Mouse (Mus musculus) hindbrain, embryonic 16.5 days (tissue): ENCODE measurements around the gene Sec16a. TPM values are rescaled to one million over a fixed set of nuclear protein-coding genes. Genes with fewer than 3 reads are reported as not detected.
A peak's percentile ranks its signal among the peaks of the same experiment; 100 is the strongest.

ENCODE experiments used
- ATAC-seq: fragments of 200-750 bp; cut with Nextera tagmentation; 2 replicates; pipeline ENCODE4 v1.8.0; 2017; ENCODE audit warnings: moderate TSS enrichment, moderate library complexity
- H3K27ac ChIP-seq: fragments of 300-500 bp; sonication (generic); 2 replicates; pipeline ENCODE4 v1.5.1; 2014; ENCODE audit warnings: low read depth, mild to moderate bottlenecking, control low read depth, low read length, moderate library complexity
- H3K27me3 ChIP-seq: fragments of 300-500 bp; sonication (generic); replicated peaks from 2 replicates; pipeline ENCODE4 v1.6.1; 2014; ENCODE audit warnings: low read length; ENCODE audit not compliant: control insufficient read depth, insufficient read depth
- H3K36me3 ChIP-seq: fragments of 300-500 bp; sonication (generic); 2 replicates; pipeline ENCODE4 v1.6.1; 2014; ENCODE audit warnings: mild to moderate bottlenecking, low read length, moderate library complexity, mixed read lengths; ENCODE audit not compliant: control insufficient read depth, insufficient read depth
- H3K4me1 ChIP-seq: fragments of 300-500 bp; sonication (generic); 2 replicates; pipeline ENCODE4 v1.6.1; 2014; ENCODE audit warnings: low read depth, low read length; ENCODE audit not compliant: control insufficient read depth, insufficient read depth
- H3K4me2 ChIP-seq: fragments of 300-500 bp; sonication (generic); 2 replicates; pipeline ENCODE4 v1.6.1; 2014; ENCODE audit warnings: mild to moderate bottlenecking, low read length, control low read depth, moderate library complexity
- H3K4me3 ChIP-seq: fragments of 300-500 bp; sonication (generic); 2 replicates; pipeline ENCODE4 v1.5.1; 2014; ENCODE audit warnings: mild to moderate bottlenecking, low read length, control low read depth, moderate library complexity
- H3K9ac ChIP-seq: fragments of 300-500 bp; sonication (generic); 2 replicates; pipeline ENCODE4 v1.6.1; 2014; ENCODE audit warnings: low read depth, mild to moderate bottlenecking, control low read depth, low read length, moderate library complexity
- H3K9me3 ChIP-seq: fragments of 300-500 bp; sonication (generic); 2 replicates; pipeline ENCODE4 v1.6.1; 2014; ENCODE audit warnings: mild to moderate bottlenecking, low read length, moderate library complexity; ENCODE audit not compliant: control insufficient read depth
- WGBS: fragments of 180-500 bp; shearing (Covaris S2); extraction: QIAGEN DNeasy Blood & Tissue Kit; methylation state at CpG from one replicate; pipeline ENCODE4 v1.1.7; 2014; 5-methylcytosine and 5-hydroxymethylcytosine counted together
- polyA plus RNA-seq: library from polyadenylated mRNA; unstranded; fragments of >200 nt; fragmentation: Nextera tagmentation; extraction: Ambion mirVana; gene quantifications from 2 replicates; pipeline ENCODE4 v1.2.1, GENCODE M21; 2015

The Sec16a gene
- polyA plus RNA-seq, 1 experiment from 2014 or later = 15.4 TPM

- peaks cover 6% of the 10 kb centered on the region; the same call in 1 of the 2 replicates for H3K4me1 ChIP-seq
- H3K36me3 ChIP-seq = peaks cover 28% of the 10 kb centered on the region
- no peak overlapping the region for H3K9ac ChIP-seq
- H3K27me3 ChIP-seq = no peaks in the 10 kb centered on the region
- no peak overlapping the region for H3K4me3 ChIP-seq
- H3K27ac ChIP-seq = no peak overlapping the region
- WGBS = 92% methylated on average over 7 of the region's 7 CpGs
- no peak for ATAC-seq
- no peak overlapping the region for H3K4me2 ChIP-seq
- no peaks in the 10 kb centered on the region for H3K9me3 ChIP-seq
Measured at GRCm38 (mm10) chr2:26434791-26435572, 10.0 kb downstream of the Sec16a start.

- WGBS = 76% methylated on average over 5 of the region's 5 CpGs
- H3K36me3 ChIP-seq = peaks cover 56% of the 10 kb centered on the region
- H3K4me1 ChIP-seq = no peaks in the 10 kb centered on the region
- no peaks in the 10 kb centered on the region for H3K9me3 ChIP-seq
- H3K27ac ChIP-seq = no peak overlapping the region
- H3K27me3 ChIP-seq = no peaks in the 10 kb centered on the region
- ATAC-seq = no peak
- no peak overlapping the region for H3K9ac ChIP-seq
- H3K4me3 ChIP-seq = no peak overlapping the region
- H3K4me2 ChIP-seq = no peak overlapping the region
Measured at GRCm38 (mm10) chr2:26429851-26430250, 15.2 kb downstream of the Sec16a start.

- 95% methylated on average over 2 of the region's 2 CpGs for WGBS
- no peak overlapping the region for H3K9ac ChIP-seq
- no peak overlapping the region for H3K4me2 ChIP-seq
- H3K9me3 ChIP-seq = no peaks in the 10 kb centered on the region
- no peak for ATAC-seq
- H3K4me3 ChIP-seq = no peak overlapping the region
- peaks cover 74% of the 10 kb centered on the region for H3K36me3 ChIP-seq
- no peaks in the 10 kb centered on the region for H3K27me3 ChIP-seq
- H3K27ac ChIP-seq = no peak overlapping the region
- no peaks in the 10 kb centered on the region for H3K4me1 ChIP-seq
Measured at GRCm38 (mm10) chr2:26424541-26424940, 20.5 kb downstream of the Sec16a start.

DNA sequence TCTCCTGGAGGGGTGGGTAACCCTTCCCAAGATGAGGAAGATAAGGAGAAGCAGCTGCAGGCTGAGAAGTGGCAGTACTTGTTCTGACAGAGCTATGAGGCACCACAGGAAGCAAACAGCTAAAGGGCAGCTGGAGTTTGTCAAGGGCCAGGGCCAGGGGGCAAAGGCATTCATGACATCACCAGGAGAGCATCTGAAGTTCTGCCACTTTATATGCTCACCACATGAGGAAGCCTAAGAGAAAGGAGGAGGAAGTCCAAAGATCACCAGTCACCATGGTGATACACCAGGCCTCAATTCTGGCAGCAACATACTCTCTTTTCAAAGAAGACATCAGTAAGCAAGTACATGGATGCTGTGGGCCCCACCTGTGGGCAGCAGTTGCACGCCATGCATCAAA is 21.9 kb downstream of the Sec16a start:
- Histone ChIP-seq H3K4me1 (no peaks in the 10 kb centered on the region), H3K27ac (no peak overlapping the region), H3K4me2 (no peak overlapping the region), H3K36me3 (peaks cover 69% of the 10 kb centered on the region), H3K27me3 (no peaks in the 10 kb centered on the region), H3K4me3 (no peak overlapping the region), H3K9me3 (no peaks in the 10 kb centered on the region), H3K9ac (no peak overlapping the region)
- WGBS = 88% methylated on average over 1 of the region's 1 CpGs
- no peak for ATAC-seq

DNA sequence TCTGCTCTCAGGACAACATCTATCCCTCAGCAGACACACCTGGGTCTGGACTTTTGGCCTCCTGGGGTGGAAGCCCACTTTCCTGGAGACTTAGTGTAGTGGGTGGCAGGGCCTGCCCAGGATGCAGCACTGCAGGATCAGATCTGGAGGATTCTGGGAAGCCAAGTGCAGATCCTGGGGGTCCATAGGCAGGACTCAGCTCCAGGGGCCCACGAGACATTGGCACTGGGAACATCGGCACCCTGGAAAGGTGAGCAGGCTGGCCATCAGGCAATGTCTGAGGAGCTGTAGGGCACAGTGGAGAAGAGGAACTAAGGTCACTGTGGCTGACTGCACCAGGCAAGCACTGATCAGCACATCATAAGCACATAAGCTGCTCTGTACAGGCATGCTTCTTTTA is 23.0 kb downstream of the Sec16a start:
- no peaks in the 10 kb centered on the region for H3K27me3 ChIP-seq
- ATAC-seq = no peak
- 96% methylated on average over 2 of the region's 2 CpGs for WGBS
- H3K9me3 ChIP-seq = no peaks in the 10 kb centered on the region
- H3K27ac ChIP-seq = no peak overlapping the region
- H3K4me1 ChIP-seq = no peaks in the 10 kb centered on the region
- H3K9ac ChIP-seq = no peak overlapping the region
- H3K4me2 ChIP-seq = no peak overlapping the region
- no peak overlapping the region for H3K4me3 ChIP-seq
- peaks cover 66% of the 10 kb centered on the region for H3K36me3 ChIP-seq

DNA sequence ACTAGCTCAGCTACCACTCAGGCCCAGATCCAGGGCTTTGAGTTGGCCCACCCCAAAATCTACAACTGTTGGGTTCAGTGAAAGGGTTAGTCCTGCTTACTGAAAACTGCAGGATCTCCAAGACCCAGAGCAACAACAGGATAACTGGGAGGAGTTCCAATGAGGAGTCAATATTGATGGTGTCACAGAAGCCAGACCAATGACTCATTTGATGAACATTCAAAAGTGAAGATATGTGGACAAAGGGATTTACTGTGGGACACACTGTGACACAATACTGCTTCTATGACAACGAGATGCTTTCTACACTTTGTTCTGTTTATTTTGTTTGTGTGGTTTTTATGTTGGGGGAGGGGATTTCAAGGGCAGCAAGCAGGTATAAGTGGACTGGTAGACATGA is 26.9 kb downstream of the Sec16a start:
- H3K9me3 ChIP-seq = no peaks in the 10 kb centered on the region
- WGBS = 93% methylated on average over 1 of the region's 1 CpGs
- no peak overlapping the region for H3K4me2 ChIP-seq
- no peak for ATAC-seq
- no peaks in the 10 kb centered on the region for H3K4me1 ChIP-seq
- H3K27ac ChIP-seq = no peak overlapping the region
- no peak overlapping the region for H3K9ac ChIP-seq
- H3K4me3 ChIP-seq = no peak overlapping the region
- peaks cover 57% of the 10 kb centered on the region for H3K36me3 ChIP-seq
- H3K27me3 ChIP-seq = no peaks in the 10 kb centered on the region

GRCm38 (mm10) chr2:26417066-26417465 is 27.9 kb downstream of the Sec16a start:
- Histone ChIP-seq H3K4me3 (no peak overlapping the region), H3K9ac (no peak overlapping the region)

GRCm38 (mm10) chr2:26410931-26411411 is 34.0 kb downstream of the Sec16a start:
- Histone ChIP-seq H3K4me1 (peaks cover 30% of the 10 kb centered on the region), H3K27me3 (no peaks in the 10 kb centered on the region), H3K27ac (peak overlapping the region; percentile 26; the same call in 1 of the 2 replicates), H3K9ac (no peak overlapping the region), H3K9me3 (no peaks in the 10 kb centered on the region), H3K4me3 (no peak overlapping the region), H3K4me2 (no peak overlapping the region), H3K36me3 (peaks cover 32% of the 10 kb centered on the region)
- ATAC-seq = no peak
- WGBS = 64% methylated on average over 5 of the region's 5 CpGs

More at GRCm38 (mm10) chr2:26417066-26417465, 27.9 kb downstream of the Sec16a start:
- Histone ChIP-seq H3K27me3 (no peaks in the 10 kb centered on the region), H3K36me3 (peaks cover 60% of the 10 kb centered on the region), H3K9me3 (no peaks in the 10 kb centered on the region), H3K4me2 (no peak overlapping the region), H3K4me1 (no peaks in the 10 kb centered on the region), H3K27ac (no peak overlapping the region)
- no peak for ATAC-seq

DNA sequence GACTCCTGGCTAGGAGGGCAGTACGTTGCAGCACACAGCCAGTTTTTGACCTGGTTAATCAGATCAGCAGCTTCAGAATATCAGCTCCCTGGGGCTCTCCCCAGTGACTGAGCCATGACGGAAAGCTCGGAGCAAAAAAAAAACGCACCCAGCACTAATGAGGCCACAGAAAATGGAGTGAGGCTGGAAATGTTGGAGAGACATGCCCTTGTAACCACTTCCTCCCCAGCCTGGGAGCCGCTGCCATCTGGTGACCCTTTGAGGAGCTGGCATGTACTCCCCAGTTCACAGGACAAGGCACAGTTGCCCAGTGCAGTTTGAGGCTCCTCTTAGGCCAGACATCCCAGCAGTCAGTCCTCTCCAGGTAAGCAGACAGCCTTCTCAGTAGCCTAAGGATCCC is 34.9 kb downstream of the Sec16a start:
- Histone ChIP-seq H3K4me3 (no peak overlapping the region), H3K27me3 (no peaks in the 10 kb centered on the region), H3K9ac (no peak overlapping the region), H3K36me3 (peaks cover 27% of the 10 kb centered on the region), H3K9me3 (no peaks in the 10 kb centered on the region), H3K4me1 (peaks cover 38% of the 10 kb centered on the region), H3K27ac (0 out of 2 replicates have a peak overlapping the region, but pooled peaks have one; percentile 4), H3K4me2 (no peak overlapping the region)
- no peak for ATAC-seq
- 63% methylated on average over 5 of the region's 5 CpGs for WGBS
